8 mouse cellular contexts compared by ENCODE assay signal in the genomic region with DNA sequence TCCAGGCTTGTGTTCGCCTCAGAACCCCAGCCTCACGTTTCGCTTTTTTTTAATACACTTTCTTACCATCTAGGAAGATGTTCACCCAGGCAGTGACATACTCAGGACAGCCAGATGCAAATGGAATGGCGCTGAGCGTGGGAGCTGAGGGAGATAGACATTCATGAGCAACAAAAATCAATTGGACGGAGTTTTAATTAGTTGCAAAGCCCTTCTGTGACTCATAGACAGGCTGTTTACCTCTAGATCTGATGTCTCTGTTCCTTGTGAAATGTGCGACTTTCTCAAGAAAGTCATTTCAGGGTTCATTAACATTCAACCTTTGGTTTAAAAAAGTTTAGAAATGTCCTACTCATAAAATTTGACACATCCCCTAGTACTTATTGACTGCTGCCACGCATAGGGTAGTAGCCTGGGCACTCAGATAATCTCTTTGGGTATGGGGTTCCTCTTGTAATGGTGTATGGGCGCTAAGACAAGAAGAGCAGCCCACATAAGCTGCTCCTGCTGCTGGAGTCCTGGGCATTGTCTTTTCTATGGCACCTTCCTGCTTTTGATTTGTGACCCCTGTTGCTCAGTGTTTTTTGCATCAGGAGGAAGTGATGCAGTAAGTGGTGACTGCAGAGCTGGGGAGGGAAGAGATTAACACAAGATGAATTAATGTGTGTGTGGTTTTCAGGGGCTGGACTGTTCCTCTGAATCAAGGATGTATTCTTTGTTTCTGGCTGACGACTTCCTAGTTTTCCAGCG. TPM values are rescaled to one million over a fixed set of nuclear protein-coding genes. Genes with fewer than 3 reads are reported as not detected.
A peak's percentile ranks its signal among the peaks of the same experiment; 100 is the strongest.
DNase-seq lines count a peak whose midpoint lies in the region; ATAC-seq and TF ChIP-seq lines count a peak whose summit lies in the region.

No protein-coding gene starts in this region.

- H3K4me1 ChIP-seq in midbrain, embryonic 10.5 days: peaks cover 46% of the 10 kb centered on the region
- H3K4me1 ChIP-seq in midbrain, postnatal 0 days (ENCODE audit: insufficient read depth, low read length): no peaks in the 10 kb centered on the region; the same call in 1 of the 2 replicates
- peaks cover 40% of the 10 kb centered on the region for H3K4me1 ChIP-seq in liver, embryonic 11.5 days (replicated peaks; ENCODE audit: control insufficient read depth, insufficient read depth, low read length)

- H3K4me3 ChIP-seq in midbrain, embryonic 10.5 days: no peak overlapping the region; the same call in 1 of the 2 replicates
- H3K4me3 ChIP-seq in midbrain, postnatal 0 days (ENCODE audit: low read depth, low read length): no peak overlapping the region
- no peak overlapping the region for H3K4me3 ChIP-seq in liver, embryonic 11.5 days (ENCODE audit: low read depth, low read length)

- peak; percentile 23 to 49 for DNase-seq in adrenal gland, adult (ENCODE audit: inconsistent age in 2 of 2, low spot score in 1 of 2)
- DNase-seq in adrenal gland, adult 8-10 months: no peak
- no peak for DNase-seq in midbrain, embryonic 10.5 days (ENCODE audit: low spot score)
- no peak for DNase-seq in midbrain, postnatal 0 days (ENCODE audit: low spot score)
- no peak for DNase-seq in liver, embryonic 11.5 days (ENCODE audit: low spot score)
- no peak for DNase-seq in embryo, embryonic 10.5 days (ENCODE audit: low spot score)
- no peak for DNase-seq in cerebellum, adult 11 months

- H3K27me3 ChIP-seq in midbrain, embryonic 10.5 days (ENCODE audit: low read depth, poor library complexity, severe bottlenecking): no peaks in the 10 kb centered on the region
- H3K27me3 ChIP-seq in midbrain, postnatal 0 days (ENCODE audit: insufficient read depth, low read length): no peaks in the 10 kb centered on the region
- H3K27me3 ChIP-seq in liver, embryonic 11.5 days (replicated peaks; ENCODE audit: control insufficient read depth, insufficient read depth, low read length): no peaks in the 10 kb centered on the region

- H3K9ac ChIP-seq in midbrain, postnatal 0 days (replicated peaks; ENCODE audit: low read length, poor library complexity, severe bottlenecking): no peak overlapping the region
- no peak overlapping the region for H3K9ac ChIP-seq in liver, embryonic 11.5 days (ENCODE audit: low read depth, low read length)

- peak overlapping the region; percentile 67 for H3K27ac ChIP-seq in midbrain, embryonic 10.5 days (replicated peaks)
- no peak overlapping the region for H3K27ac ChIP-seq in midbrain, postnatal 0 days (ENCODE audit: low read depth, low read length)
- H3K27ac ChIP-seq in liver, embryonic 11.5 days (ENCODE audit: low read depth, low read length): peak overlapping the region; percentile 48; the same call in 1 of the 2 replicates

- 41% methylated on average over 11 of the region's 11 CpGs for WGBS in midbrain, embryonic 10.5 days
- 34% methylated on average over 11 of the region's 11 CpGs for WGBS in midbrain, postnatal 0 days
- WGBS in liver, embryonic 11.5 days: 56% methylated on average over 11 of the region's 11 CpGs

- no peaks in the 10 kb centered on the region for H3K36me3 ChIP-seq in midbrain, embryonic 10.5 days
- no peaks in the 10 kb centered on the region for H3K36me3 ChIP-seq in midbrain, postnatal 0 days (ENCODE audit: insufficient read depth, low read length)
- H3K36me3 ChIP-seq in liver, embryonic 11.5 days (ENCODE audit: control insufficient read depth, insufficient read depth, low read length): no peaks in the 10 kb centered on the region

- no peaks in the 10 kb centered on the region for H3K9me3 ChIP-seq in midbrain, embryonic 10.5 days (replicated peaks)
- no peaks in the 10 kb centered on the region for H3K9me3 ChIP-seq in midbrain, postnatal 0 days (ENCODE audit: low read length)
- H3K9me3 ChIP-seq in liver, embryonic 11.5 days (ENCODE audit: control insufficient read depth, low read length): no peaks in the 10 kb centered on the region

- H3K4me2 ChIP-seq in midbrain, postnatal 0 days (ENCODE audit: low read depth, low read length, poor library complexity, severe bottlenecking): no peak overlapping the region
- no peak overlapping the region for H3K4me2 ChIP-seq in liver, embryonic 11.5 days

- TF ChIP-seq CTCF in midbrain, postnatal 0 days (IDR thresholded peaks at IDR 0.05): no peak

- ATAC-seq in midbrain, postnatal 0 days (ENCODE audit: low FRiP score): no peak
- ATAC-seq in liver, embryonic 11.5 days (replicated peaks; ENCODE audit: low FRiP score): peak; percentile 55; the same call in 1 of the 2 replicates
- peak; percentile 21; the same call in 1 of the 2 replicates for ATAC-seq in neutrophil, adult 5-6 weeks (ENCODE audit: extremely low read depth, insufficient number of reproducible peaks, low FRiP score, poor library complexity, severe bottlenecking)

RNA-seq across cellular contexts. Expression of a gene that starts 46.8 kb away (rescaled TPM):
- 10 to 100 TPM; 36.6 to 49.5 (median 41.8) TPM for total RNA-seq in adrenal gland, adult 8-10 months (2022)
- polyA plus RNA-seq in midbrain, embryonic 10.5 days (2016; fragmentation: Nextera tagmentation; extraction: Ambion mirVana): 2.8 and 4.9 TPM in 2 replicates
- total RNA-seq in midbrain, postnatal 0 days (2014; rRNA removed): 108 and 119 TPM in 2 replicates
- 13.1 and 16.5 TPM in 2 replicates for polyA plus RNA-seq in midbrain, postnatal 0 days (2015; fragmentation: Nextera tagmentation; extraction: Ambion mirVana)
- 1.9 and 2.7 TPM in 2 replicates for polyA plus RNA-seq in liver, embryonic 11.5 days (2014; fragmentation: Nextera tagmentation; extraction: Ambion mirVana)
- total RNA-seq in neutrophil, adult 5-6 weeks (2017): 4.3 and 7.2 TPM in 2 replicates

Comparison
In these comparisons a context has a peak if more than half of its experiments do, and no peak if none do; other contexts are left out.
1. DNase-seq: peak in adrenal gland, adult (2 of 2); none in adrenal gland, adult 8-10 months (single experiment), midbrain, embryonic 10.5 days (single experiment), midbrain, postnatal 0 days (single experiment), liver, embryonic 11.5 days (single experiment), embryo, embryonic 10.5 days (single experiment) and cerebellum, adult 11 months (single experiment).